Mouse (Mus musculus) forelimb bud, embryonic 11.5 days (tissue): ENCODE measurements at regions not wholly inside any gene's neighbourhood (a gene's known extent, or its start where the extent isn't known, plus 50 kb on each side); places are given as distances from the start of the nearest gene placed in this dataset.

Experiments used
- DNase-seq: peaks from one replicate; pipeline ENCODE4 v3.0.0-alpha.2; 2012; ENCODE audit warnings: low read depth, low spot score

DNA sequence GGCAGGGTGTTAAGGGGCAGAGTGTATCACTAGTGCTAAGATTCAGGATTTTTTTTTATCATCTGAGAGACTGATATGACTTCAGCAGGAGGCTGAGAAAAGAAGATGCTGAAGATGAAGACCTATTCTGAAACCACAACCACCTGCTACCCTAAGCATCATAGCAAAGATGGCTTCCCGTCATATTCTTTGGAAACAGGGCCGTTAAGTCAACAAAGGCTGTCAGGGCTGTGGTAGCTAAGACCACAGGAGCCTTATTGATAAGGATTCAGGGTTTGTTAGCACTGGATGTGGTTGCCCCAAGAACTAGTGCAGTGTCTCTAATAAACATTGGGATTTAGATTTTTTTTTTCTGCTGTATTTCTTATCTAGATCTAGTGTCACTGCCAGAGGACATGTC is 56.7 kb upstream of the Rasgrp1 start:
- DNase-seq, result no peak

DNA sequence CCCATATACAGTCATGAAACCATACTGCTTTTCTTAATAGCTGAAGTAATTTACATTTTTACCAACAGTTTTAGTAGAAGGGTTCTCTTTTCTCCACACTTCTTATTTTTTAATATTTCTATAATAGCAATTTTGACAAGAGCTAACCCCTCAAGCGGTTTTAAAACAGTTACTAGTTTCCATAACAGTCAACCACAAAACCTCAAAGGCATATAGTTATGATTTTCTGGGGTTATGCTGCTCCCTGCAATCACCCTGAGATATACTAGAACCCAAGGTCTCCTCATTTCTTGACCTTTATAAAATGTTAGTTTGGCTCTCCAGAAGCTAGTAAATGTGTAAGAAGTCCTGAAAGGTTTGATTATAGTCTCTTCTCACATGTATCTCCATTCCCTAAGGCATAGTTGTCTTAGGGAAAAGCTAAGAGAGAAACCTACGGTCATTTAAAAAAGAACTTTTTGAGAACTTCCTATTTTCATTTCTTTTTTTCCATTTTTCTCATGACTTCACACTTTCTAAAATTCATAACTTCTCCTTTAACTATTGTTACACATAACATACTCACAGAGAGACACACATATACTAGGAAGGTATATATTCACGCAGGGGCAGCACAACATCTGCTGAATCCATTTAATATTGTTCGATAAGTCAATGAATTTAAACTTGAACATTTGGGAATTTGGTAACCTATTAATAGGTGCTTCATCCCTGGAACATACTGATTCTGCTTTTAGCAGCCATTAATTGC is 60.8 kb upstream of the Rasgrp1 start:
- DNase-seq, result no peak

DNA sequence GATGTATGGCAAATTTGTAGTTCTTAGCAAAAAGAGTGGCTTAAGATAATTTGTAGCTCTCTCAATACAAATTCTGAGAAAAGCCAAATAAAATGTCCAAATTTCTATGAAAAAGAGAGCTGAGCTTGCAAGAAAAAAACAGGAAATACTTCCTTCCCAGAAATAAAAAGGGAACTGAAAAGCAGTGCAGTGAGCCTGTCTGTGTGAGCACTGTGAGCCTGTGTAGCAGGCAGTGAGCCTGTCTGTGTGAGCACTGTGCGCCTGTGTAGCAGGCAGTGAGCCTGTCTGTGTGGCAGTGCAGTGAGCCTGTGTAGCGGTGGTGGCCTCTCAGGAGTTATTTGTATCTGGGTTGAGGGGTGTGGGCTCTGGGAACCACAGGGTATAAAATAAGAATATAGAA is 62.7 kb upstream of the Rasgrp1 start:
- no peak for DNase-seq

DNA sequence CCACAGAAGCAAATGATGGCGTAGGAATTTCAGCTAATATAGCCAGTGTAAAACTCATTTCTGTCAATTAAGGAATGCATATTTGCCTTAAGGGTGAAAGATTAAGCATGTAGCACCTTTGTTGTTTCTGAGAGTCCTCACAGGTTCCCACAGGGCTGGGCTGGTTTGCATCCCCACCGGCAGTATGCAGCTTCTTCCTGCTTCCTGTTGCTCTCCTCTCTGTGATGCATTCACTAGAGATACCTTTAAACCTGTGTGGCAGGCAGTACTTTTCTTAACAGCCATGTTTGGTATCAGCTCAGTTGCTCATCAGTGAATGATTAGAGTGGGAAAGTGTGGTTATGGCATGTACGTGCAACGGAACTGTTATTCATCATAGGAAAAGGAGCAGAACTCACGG is 65.4 kb upstream of the Rasgrp1 start:
- no peak for DNase-seq

DNA sequence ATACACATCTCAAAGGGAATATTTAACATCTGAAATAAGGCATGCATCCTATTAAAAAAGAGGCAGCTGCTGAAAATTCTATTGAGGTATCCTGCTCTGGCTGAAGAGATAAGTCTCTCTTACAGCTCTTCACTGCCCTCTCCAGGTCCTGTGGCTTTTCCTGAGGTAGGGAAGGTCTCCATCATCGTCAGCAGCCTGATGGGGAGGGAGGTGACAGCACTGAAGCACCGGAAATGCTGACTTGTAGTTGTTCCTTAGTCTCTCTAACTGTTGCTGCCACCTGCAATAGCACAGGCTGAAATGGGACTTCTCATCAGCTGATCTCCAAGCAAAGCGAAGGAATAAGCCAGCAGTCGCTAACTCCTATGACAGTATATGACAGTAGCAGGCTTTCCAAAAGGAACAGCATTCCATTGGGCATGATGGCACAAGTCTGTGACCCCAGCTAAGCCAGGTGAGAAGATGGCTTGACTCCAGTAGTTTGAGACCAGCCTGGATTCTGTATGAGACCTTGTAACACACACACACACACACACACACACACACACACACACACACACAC is 69.3 kb upstream of the Rasgrp1 start:
- DNase-seq, result no peak

DNA sequence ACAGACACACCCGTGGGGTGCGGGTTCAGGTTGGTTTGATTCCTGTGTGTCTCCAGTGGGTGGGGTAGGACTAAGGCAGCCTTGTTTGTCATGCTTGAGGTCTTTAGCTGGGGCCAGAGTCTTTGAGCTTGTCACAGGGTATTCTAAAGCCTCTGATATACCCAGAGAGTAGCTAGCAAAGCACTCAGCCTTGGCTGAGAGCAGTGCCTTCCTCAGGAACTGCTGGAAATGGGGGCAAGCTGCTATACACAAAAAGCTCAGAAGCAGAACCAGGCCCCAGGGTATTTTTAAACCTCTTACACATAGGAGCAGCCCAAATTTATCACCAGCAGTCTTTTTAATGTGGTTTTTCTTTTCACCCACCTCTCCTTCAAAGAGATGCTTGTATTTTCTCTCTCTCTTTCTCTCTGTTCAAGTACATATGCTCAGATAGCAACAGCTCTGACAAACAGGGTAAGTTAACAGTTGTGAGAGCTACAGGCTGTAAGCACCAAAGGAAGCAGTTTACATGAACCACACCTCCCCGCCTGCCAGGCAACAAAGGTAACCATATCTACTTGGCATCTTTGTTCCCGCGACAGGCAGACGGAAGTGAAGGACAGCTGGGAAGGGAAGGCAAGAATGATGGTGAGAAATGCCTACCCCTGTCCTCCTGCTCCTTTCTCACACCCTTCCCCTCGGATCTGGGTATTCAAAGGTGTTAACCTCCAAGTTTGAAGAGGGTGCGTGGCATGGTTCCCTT is 74.6 kb upstream of the Rasgrp1 start:
- no peak for DNase-seq

DNA sequence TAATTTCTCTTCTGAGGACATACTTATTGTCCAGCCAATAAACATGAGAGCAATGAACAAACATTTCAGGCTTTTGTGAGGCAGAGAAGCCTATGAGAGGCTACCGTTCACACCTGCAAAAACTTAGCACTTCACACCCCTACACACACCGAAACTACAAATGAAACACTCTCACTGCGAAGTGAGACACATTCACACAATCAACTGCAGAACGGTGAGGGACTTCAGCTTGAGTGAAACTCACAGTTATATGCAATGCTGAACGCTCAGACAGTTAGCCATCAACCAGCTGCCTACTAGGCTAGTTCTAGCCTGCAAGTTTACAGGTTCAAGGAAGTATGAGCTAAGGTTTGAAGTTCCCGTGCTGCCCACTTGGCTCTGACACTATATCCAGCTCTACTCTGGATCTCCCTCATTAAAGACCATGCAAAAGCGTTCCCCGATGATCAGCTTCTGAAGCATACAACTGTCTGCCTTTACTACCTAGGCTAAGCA is 75.4 kb upstream of the Rasgrp1 start:
- DNase-seq, result no peak

DNA sequence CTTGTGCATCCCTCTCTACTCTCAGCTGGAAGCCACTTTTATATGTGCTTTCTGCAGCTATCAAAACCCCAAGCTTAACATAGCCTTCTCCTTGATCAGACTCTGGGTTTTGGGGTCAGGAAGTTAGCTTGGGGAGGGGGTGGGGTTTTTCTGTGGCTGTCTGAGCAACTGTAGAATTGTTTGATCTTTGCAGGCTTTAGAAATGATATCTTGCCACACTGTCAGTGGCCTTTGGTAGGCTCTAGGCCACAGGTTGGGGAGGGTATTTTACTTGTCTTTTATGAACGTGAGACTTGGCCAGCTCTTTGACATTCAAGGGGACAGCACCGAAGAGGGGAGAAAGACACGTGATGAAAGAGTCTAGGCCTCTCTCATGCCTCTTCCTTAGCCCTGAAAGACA is 75.9 kb upstream of the Rasgrp1 start:
- DNase-seq, result no peak

DNA sequence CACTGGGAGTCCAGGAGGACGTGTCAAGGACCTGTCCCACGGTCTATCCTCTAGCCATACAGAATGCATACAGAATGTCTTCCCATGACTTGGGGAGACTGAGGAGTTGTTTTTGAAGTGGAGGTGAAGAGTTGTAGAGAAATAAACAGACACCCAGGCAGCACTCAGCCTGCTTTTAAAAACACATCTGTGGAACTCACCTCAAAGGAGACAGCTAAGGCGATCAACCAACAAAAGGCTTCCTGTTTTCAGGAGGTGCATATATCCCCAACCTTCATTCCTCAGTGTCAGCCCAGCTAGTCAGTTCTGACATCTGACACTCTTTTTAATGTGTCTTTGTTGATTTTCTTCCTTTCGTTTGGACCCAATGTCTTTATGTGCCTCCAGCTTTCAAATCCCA is 78.6 kb upstream of the Rasgrp1 start:
- no peak for DNase-seq

DNA sequence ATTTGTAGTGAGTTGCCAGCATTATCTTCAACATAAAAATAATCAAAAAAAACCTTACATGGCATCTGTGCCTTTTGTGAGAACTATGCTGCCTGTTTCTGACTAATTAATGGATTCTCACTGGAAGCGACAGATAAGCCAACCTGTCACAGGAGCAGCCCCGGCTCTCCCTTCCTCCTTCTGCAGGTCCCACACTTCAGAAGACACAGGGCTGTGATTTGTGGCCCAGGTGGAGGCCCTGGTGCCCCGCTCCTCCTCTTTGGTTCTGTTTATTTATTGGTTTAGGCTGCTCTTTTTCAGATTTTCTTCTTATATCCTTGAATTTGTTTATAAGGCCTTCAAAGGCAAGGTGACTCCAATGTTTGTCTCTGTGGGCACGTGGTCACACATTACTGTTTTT is 80.0 kb upstream of the Rasgrp1 start:
- no peak for DNase-seq

DNA sequence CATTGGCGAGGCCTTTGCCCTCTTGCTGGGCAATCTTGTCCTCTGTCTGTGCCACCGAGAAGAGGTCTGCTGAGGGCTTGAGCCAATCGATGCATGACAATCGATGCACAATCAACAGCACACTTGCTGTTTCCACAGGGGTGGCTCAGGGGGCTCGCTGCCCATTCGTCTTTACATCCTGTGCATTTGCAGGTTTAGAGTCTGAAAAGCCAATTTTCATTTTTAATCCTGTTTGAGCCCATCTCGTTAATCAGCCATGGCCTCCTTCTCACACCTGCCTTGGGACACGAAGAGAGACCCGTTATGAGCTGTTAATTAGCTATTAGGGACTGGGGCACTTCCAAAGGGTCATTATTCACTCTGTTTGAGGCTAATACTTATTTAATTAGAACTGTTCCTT is 86.4 kb upstream of the Rasgrp1 start:
- peak; percentile 44 for DNase-seq

DNA sequence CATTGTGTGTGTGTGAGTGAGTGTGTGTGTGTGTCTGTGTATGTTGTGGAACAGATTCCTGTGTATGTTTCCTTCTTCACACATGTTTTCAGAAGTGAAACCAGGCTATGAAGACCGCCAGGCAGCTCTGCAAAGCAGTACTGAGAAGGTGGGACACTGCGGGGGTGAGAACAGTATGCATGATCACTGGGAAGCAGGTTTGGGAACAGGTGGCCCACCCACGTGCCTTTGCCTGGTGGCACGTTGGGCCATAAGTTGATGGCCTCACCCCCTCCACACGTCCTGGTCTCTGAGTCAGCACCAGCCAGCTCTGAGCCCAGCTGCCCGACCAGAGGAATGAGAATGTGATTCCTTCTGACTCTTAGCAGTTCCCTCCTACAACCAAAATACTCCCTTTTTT is 89.2 kb upstream of the Rasgrp1 start:
- DNase-seq, result no peak

DNA sequence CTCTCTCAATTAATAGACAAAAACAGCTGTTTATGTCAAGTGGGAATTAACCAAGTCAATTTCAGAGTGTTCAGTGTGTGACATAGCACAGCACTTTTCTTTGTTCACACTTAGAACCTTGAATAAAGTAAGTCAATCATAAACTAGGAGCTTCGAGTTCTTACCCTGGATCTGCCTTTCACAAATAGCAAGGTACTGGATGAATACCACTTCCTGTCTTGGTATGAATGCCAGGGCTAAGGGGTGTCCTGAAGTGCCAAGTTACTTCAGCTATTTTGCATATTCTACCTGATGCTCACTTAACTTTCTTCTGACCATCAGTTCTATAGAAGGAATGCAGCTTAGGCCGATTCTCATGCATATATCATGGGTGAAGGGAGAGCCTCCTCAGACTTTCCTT is 90.1 kb upstream of the Rasgrp1 start:
- no peak for DNase-seq

DNA sequence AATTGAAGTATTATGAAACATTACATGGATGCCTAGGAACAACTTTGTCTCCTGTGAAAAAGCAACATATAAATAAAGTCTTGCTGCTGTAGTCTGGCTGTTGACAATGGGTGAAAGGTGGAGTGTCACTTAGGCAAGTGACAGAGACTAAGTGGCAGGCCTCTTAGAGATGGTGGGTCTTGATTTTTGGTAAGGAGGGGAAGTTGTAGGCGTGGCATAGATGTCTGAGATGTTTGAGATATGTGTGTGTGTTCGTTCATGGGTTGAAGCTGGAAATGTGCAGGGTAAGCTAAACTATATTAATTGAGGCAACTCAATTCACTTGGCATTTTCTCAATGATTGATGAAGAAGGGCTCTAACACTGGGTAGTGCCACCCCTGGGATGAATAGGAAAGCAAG is 90.7 kb upstream of the Rasgrp1 start:
- DNase-seq, result no peak

DNA sequence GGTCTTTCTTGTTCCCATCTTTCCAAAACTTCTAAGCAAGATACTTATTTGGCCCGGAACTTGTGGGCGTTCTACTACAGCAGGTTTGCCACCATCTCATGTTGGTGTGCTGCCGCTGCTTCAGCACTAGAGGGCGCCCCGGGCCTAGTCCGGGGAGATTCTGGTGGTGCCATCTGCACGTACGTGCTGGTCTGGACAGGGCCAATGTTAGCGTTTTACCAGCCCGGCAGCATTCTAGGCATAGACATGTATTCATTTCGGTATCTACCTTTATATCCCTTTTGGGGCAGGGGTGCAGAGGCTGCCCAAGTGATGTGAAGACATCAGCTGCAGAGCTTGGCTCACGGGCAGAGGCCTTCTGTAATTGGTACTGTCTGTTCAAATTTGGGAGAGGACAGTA is 95.3 kb upstream of the Rasgrp1 start:
- DNase-seq, result no peak

DNA sequence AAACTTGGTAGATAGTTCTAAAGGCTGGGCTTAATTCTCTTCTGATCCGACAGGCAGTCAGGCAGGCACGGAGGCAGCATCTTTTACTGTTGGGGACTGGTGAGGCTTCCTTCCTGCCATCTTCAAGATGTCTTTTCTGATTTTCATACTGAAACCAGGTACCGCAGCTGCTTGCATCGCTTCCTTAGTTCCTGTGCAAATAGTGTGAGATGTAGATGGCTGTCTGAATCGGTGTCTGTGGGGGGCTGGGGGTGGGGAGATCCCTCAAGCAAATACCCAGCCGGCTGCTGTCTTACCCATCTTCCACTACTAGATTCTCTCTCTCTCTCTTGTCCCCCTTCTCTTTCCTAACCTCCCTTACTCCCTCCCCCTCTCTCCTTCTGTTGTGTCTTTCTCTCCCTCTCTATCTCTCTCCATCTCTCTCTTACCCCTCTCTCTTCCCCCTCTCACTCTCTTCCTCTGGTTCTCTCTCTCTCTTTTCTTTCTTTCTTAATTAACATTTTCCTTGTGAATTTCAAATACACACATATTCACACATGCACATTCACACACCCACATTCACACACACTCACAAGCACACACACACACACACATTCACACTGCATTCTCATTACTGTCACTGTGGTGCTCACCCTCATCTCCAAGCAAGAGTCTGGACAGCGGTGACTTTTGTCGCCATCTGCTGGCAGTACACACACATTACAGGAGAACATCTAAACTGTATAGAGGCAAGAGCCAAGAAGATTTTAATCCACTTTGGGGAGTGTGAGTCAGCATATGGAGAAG is 96.0 kb upstream of the Rasgrp1 start:
- DNase-seq, result peak; percentile 70

DNA sequence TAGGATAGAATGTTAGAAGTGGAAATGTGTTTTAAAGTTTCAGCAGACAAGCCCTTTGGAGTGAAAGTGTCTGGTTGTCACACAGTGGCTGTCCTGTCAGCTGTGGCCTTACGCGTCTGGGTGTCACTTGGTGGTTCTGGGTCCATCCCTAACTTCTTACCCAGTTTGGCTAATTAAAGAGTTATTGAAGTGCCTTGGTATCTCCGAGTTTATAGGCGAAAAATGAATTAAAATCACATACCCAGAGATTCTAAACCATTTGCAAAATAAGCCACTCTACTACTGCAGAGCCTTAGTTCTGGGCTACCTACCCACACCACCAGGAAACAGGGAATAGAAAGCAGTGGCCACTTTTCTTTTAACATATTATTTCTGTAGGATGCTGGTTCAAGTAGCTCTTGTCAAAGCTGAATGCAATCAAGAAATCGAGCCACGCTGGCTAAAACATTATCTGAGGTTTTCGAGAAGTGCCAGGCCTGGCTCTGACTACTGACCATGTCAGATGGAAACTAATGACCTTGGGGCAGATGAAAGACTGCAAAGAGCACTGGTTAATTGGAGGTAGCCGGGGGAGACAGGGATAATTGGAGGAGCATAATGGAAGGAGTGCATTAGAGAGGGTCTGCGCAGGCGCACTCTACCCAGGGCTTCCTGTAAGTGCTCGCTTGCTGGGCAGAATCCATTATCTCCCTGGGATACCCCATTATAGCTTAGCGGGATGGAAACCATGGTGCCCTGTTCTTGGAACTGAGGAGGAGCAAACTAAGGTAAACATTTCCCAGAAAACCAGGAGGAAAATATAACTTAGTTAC is 96.8 kb upstream of the Rasgrp1 start:
- peak; percentile 56 for DNase-seq

DNA sequence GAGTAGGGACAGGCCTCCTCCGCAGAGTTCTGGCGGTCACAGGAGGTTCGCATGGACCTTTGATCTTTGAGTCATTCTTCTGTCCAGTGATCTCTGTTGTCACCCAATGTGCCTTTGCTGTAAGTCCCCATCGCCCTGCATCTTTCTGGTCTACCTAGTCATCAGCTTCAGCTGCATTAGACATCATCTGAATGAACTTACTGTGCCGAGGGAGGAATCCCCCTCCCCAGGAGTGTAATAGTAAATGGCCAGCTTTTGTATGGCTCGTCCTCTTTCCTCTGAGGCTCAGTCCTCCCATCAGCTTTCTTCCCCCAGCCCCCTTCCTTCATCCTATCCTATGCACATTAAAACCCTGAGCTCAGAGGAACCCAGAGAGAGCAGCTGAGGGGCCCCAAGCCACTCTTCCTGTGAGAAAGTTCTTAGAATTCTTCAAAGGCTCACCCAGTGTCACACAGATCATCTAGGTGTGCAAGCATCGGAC is 98.0 kb upstream of the Rasgrp1 start:
- no peak for DNase-seq

DNA sequence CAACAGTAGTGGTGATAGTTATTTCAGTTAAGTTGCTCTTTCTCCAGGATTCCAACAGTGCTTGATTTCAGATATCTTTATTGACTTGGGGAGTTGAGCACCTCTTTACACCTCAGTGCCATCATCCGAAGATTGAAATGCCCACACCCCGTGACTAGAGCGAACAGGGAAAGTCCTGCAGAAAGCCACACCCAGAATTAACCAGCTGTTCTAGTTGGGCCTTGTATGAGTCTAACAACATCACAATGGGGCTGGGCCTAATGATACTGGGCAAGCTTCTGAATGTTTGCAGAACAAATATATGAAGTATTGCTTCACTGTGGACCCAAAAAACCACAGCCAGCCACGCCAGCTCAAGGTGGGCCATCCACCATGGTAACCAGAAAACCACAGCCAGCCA is 100.1 kb upstream of the Rasgrp1 start:
- DNase-seq, result no peak

DNA sequence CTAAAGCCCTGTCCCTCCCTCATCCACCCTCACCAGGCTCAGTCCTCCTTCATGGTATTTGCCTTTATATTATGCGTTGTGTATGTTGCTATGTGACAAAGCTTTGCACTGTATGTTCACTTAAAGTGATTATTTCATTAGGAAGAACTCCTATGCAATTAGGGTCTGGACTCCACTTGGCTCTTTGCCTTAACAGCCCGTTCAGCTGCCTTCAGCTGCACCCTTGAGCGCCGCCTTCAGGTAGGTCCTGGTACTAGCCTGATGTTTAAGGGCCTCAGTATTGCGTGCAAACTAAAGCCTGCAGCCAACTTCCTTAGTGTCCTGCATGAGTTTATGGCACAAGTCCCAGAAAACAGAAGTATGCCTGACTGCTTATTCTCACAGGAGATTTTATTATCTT is 101.9 kb upstream of the Rasgrp1 start:
- DNase-seq, result no peak

DNA sequence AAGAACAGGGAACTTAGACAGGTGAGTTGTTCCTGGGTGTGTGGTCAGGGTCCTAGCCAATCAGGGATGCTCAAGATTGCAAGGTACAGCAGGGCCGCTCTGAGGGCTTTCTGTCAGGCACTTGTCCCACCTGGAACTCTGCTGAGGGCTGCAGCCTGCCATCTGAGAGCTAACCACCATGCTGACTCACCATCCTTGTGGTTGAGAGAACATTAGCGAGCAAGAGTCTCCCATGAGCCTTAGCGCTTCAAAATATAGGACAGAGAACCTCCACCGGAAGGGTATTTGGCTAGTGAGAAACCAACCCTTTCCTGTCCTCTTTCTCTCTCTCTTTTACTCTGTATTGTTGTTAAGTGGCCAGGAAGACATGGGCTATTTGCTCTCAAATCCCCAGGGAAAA is 104.1 kb upstream of the Rasgrp1 start:
- no peak for DNase-seq
